In genomic region chr5:28406662-28407061, GRCm38 (mm10) we compare ENCODE assay signal across 21 mouse cellular contexts.
"Had no signal": no experiment of that assay in that cellular context is flagged by ENCODE, and none has a peak within 500 bp of the region (broad histone marks: within the 10 kb centered on the region; RNA-seq: fewer than 3 reads in every experiment).

No protein-coding gene starts in this region.

- DNase-seq: liver, postnatal 0 days; lung, adult 2 months; lung, postnatal 14 days; lung, postnatal 4 days; midbrain, embryonic 14.5 days; retina, postnatal 1 day; right cerebral cortex, adult 18-20 months; right cerebral cortex, postnatal 25 days; right cerebral cortex, postnatal 4 days; thymus, adult 2 months; thymus, postnatal 36 days had no signal

- ATAC-seq: liver, postnatal 0 days; lung, postnatal 0 days; midbrain, embryonic 16.5 days had no signal

- H3K4me1 ChIP-seq: lung, embryonic 15.5 days; midbrain, embryonic 10.5 days; neural tube, embryonic 15.5 days had no signal

- H3K27me3 ChIP-seq: lung, embryonic 15.5 days; midbrain, embryonic 12.5 days; neural tube, embryonic 13.5 days; neural tube, embryonic 15.5 days; stomach, embryonic 15.5 days had no signal

- H3K9ac ChIP-seq: liver, postnatal 0 days; lung, embryonic 15.5 days; midbrain, embryonic 12.5 days; neural tube, embryonic 13.5 days; neural tube, embryonic 15.5 days; stomach, embryonic 15.5 days had no signal

- H3K9me3 ChIP-seq: lung, embryonic 15.5 days; midbrain, embryonic 10.5 days; midbrain, embryonic 12.5 days; neural tube, embryonic 13.5 days; neural tube, embryonic 15.5 days; stomach, embryonic 15.5 days had no signal

- H3K4me3 ChIP-seq: lung, embryonic 15.5 days; midbrain, embryonic 10.5 days; midbrain, embryonic 12.5 days; myocyte; neural tube, embryonic 13.5 days; neural tube, embryonic 15.5 days; stomach, embryonic 15.5 days had no signal

- H3K4me2 ChIP-seq: lung, embryonic 15.5 days; midbrain, embryonic 12.5 days; neural tube, embryonic 13.5 days; neural tube, embryonic 15.5 days; stomach, embryonic 15.5 days had no signal

- H3K27ac ChIP-seq: lung, embryonic 15.5 days; midbrain, embryonic 10.5 days; midbrain, embryonic 12.5 days; neural tube, embryonic 13.5 days; neural tube, embryonic 15.5 days; stomach, embryonic 15.5 days; stomach, postnatal 0 days had no signal
